Mouse (Mus musculus) splenic B cell, adult 2 months (primary cell): ENCODE data around the gene Cald1.

Source experiments
- DNase-seq: peaks from one replicate; pipeline ENCODE4 v3.0.0-alpha.2; 2011; ENCODE audit warnings: low read depth, low spot score
- H3K27me3 ChIP-seq: 2 replicates; pipeline ENCODE4 v1.6.1; 2012; ENCODE audit warnings: mild to moderate bottlenecking, low read length, moderate library complexity, mixed read lengths; ENCODE audit not compliant: control insufficient read depth, poor library complexity, insufficient read depth, severe bottlenecking
- H3K36me3 ChIP-seq: 2 replicates; pipeline ENCODE4 v1.6.1; 2012; ENCODE audit warnings: mild to moderate bottlenecking, low read length, moderate library complexity, mixed read lengths; ENCODE audit not compliant: control insufficient read depth, poor library complexity, insufficient read depth, severe bottlenecking

Cald1 gene

GRCm38 (mm10) chr6:34769984-34770383 is 171.7 kb downstream of the Cald1 start:
- Histone ChIP-seq H3K36me3 (no peaks in the 10 kb centered on the region), H3K27me3 (no peaks in the 10 kb centered on the region)

GRCm38 (mm10) chr6:34770491-34770890 is 172.2 kb downstream of the Cald1 start:
- no peaks in the 10 kb centered on the region for H3K36me3 ChIP-seq
- no peaks in the 10 kb centered on the region for H3K27me3 ChIP-seq
- DNase-seq = no peak

More at GRCm38 (mm10) chr6:34769984-34770383, 171.7 kb downstream of the Cald1 start:
- no peak for DNase-seq

- DNase-seq = peak; percentile 57
- no peaks in the 10 kb centered on the region for H3K36me3 ChIP-seq
These were observed 178.1 kb downstream of the Cald1 start for GRCm38 (mm10) chr6:34776396-34776795.

DNA sequence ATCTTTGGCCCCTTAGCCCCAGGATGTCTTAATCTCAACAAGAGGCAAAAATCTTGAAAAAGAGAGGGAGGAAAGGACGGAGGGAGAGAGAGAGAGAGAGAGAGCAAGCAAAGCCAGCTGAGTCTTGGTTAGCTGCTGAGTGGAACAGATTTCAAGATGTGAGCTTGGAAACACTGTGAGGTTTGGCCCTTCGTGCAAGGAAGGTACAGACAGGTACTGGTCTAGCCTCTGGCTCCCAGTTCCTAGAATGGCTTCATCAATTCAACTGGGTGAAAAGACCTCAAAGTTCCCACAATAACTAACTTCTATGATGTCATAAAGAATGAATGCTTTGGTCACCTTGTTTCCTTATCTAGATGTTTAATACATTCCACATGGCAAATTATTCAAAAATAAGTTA is 178.8 kb downstream of the Cald1 start:
- Histone ChIP-seq H3K27me3 (no peaks in the 10 kb centered on the region), H3K36me3 (no peaks in the 10 kb centered on the region)
- DNase-seq = no peak

More at GRCm38 (mm10) chr6:34776396-34776795, 178.1 kb downstream of the Cald1 start:
- H3K27me3 ChIP-seq = no peaks in the 10 kb centered on the region

DNA sequence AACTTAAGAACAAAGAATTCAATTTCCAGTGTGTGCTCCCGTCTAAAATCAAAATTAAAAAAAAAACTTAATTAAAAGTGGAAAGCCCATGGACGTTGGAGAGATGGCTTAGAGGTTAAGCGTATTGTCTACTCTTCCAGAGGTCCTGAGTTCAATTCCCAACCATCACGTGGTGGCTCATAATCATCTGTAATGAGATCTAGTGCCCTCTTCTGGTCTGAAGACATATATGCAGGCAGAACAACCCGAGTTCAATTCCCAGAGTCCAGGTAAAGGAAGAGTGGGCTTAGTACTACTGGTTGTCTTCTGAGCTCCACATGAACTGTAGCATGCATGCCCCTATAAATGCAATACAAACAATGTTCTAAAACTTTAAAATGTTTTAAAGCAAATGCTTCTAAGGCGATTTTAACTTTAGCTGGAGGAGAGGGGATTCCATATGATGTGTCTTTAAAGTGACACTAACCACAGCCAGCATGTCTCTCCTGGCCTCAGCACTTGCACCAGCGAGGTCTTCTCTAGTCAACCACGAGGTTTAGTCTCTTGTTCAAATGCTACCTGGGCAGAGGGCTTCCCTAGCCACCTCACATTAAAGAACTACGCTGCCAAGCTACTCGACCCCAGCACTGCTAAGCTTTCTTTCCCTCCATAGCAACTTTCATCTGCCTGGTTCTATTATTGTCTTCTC is 179.8 kb downstream of the Cald1 start:
- peak; percentile 36 for DNase-seq
- Histone ChIP-seq H3K27me3 (no peaks in the 10 kb centered on the region), H3K36me3 (no peaks in the 10 kb centered on the region)

DNA sequence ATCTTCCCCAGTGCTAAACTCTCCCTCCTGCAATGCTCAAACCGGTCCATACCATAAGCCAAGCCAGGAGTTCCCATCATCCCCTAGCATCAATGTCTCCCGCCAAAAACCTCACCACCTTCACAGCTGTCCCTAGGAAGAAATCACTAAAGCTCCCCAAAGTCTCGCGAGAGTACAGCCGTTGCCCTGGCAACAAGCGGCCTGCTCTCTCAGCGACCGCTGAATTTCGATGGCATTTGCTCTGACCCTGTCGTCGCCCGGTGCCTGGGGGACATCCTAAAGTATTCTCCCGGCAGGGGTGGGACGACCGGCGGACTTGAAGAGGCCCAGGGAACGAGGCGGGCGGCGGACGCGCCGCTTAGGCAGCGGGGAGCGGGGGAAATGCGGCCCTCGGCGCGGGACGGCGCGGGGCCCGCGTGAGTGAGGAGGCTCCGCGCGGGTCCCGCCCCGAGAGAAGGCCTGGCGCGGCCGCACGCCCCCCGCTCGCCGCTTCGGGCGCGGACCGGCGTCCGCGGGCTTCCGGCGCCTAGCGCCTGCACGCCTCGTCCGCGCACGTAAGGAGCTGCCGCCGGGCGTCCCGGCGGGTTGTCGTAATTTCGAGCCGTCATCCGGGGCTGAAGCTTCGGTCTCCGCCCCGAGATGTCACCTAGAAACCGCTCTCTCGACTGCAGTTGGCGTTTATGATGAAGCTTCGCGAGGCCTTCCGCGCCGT is 182.1 kb downstream of the Cald1 start, which contains the start of gene Agbl3:
Gene Agbl3, plus strand, starts transcription at position 202 of the 712 bp plus-strand sequence.
- peak; percentile 96 for DNase-seq
- Histone ChIP-seq H3K36me3 (no peaks in the 10 kb centered on the region), H3K27me3 (no peaks in the 10 kb centered on the region)

DNA sequence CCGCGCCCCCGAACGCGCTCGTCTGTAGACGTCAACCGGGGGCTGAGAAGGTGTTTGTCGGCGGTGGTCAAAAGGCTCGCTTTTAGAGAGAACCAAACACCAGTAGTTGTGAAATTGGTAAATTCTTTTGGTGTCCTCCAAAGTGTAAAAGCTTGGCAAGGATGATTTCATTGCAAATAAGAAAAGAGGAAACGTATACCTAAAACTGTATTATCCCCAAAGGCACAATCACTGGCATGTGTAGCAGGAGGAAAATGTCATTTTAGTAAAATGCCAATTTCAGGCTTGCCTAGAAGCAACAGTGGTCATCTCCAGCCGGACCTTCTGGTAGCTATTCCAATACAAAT is 182.6 kb downstream of the Cald1 start:
- no peak for DNase-seq
- Histone ChIP-seq H3K27me3 (no peaks in the 10 kb centered on the region), H3K36me3 (no peaks in the 10 kb centered on the region)

- H3K27me3 ChIP-seq = no peaks in the 10 kb centered on the region
- no peak for DNase-seq
- H3K36me3 ChIP-seq = no peaks in the 10 kb centered on the region
These were observed 184.2 kb downstream of the Cald1 start for GRCm38 (mm10) chr6:34782493-34782892.

GRCm38 (mm10) chr6:34796881-34797280 is 198.6 kb downstream of the Cald1 start:
- no peak for DNase-seq
- Histone ChIP-seq H3K36me3 (no peaks in the 10 kb centered on the region), H3K27me3 (no peaks in the 10 kb centered on the region)

- DNase-seq = no peak
- H3K27me3 ChIP-seq = no peaks in the 10 kb centered on the region
- no peaks in the 10 kb centered on the region for H3K36me3 ChIP-seq
These were observed 199.6 kb downstream of the Cald1 start for GRCm38 (mm10) chr6:34797887-34798286.

DNA sequence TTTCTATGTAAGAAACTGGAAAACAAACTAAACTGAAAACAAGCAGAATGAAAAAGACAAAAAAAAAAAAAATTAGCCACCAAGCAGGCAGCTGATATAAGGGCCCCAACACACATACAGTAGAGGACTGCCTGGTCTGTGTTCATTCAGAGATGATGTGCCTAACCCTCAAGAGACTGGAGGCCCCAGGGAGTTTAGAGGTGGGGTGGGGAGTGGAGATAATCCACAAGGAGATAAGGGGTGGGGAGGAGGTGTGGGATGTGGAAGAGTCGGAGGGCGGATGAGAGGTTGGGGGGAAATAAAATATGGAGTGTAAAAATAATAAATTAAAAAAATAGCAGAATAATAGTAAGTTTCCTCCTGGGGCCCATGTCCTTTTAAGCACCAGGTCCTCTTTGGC is 207.3 kb downstream of the Cald1 start:
- DNase-seq = no peak

DNA sequence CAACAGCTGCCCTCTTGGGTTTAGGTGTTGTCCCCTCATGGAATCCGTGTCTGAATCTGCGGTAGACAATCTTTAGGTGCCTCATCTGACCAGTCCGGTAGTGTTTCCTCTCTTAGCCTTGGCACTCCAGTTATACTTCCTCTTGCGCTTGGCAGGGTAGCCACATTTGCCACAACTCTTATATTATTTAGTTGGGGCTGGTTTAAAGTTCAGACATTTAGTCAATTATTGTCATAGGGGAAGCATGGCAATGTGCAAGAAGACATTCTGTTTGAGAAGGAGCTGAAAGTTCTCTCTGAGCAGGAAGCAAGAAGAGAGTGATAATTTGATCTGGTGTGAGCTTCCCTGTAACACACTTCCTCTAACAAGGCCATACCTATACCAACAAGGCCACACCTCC is 212.4 kb downstream of the Cald1 start:
- no peaks in the 10 kb centered on the region for H3K36me3 ChIP-seq
- H3K27me3 ChIP-seq = no peaks in the 10 kb centered on the region
- peak; percentile 29 for DNase-seq

More for the DNA sequence above, 207.3 kb downstream of the Cald1 start:
- Histone ChIP-seq H3K36me3 (no peaks in the 10 kb centered on the region), H3K27me3 (no peaks in the 10 kb centered on the region; the same call in 1 of the 2 replicates)

GRCm38 (mm10) chr6:34824406-34824805 is 226.1 kb downstream of the Cald1 start:
- DNase-seq = no peak
- no peaks in the 10 kb centered on the region for H3K36me3 ChIP-seq
- no peaks in the 10 kb centered on the region for H3K27me3 ChIP-seq
